Mouse (Mus musculus): ENCODE results near the gene Gm20388.
A peak's percentile ranks its signal among the peaks of the same experiment; 100 is the strongest.

The Gm20388 gene

DNA sequence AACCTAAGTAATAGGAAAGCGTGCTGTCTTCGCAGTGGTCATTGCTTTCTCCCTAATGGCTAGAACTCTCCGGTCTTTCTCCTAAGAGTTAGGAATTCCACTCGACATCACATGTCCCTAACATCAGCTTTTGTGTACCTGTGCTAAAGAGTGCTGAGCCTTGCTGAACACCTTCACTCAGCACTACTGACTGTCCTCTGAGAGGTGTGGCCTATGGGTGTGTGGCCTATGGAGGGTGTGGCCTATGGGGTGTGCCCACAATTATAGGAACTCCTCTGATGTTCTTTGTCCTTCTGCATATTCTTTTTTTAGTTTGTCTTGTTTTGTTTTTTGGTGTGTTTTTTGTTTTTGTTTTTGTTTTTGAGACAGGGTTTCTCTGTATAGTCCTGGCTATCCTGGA is 3835.8 kb downstream of the Gm20388 start:
- DNase-seq = no peak

DNA sequence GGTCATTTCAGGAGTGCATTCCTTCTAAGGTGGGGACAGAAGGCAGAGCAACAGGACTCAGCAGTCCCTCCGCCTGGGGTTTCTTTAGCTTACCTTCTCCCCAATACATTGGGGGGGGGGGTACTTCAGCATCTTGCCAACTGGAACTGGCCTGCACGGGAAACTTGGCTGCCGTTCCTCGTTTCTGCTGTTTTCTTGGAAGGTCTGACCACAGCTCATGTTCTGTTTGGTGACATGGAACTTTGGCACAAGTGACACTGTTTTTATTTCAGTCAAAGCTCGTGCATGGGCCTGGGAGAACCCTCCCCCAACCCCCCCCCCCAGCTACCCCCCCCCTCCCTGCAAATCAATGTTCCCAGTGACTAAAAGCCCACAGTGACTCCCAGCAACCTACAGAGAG is 3837.1 kb downstream of the Gm20388 start:
- peak; percentile 73 to 89 for DNase-seq

DNA sequence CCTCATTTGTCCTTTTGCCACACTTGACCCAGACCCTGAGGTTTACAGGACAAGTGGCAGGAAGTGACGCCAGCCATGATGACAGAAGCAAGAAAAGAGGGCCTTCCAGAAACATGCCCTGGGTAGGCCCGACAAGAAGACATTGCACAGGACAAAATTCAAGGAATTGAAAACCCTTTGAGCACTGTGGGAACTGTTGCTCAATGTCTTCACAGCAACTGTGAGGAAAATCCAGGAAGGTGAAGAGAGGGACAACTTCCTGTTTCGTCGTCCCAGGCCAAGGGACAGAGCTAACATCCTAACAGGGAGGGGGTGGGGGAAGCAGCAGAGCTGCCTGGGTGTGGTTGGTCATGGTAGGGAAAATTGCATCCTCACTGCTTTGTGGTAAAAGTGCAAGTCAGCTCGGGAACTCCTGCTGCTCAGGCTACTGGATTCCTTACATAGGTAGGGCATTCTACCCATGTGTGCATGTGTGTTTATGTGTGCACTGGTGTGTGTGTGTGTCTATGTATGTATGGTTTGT is 3839.6 kb downstream of the Gm20388 start:
- DNase-seq = no peak

DNA sequence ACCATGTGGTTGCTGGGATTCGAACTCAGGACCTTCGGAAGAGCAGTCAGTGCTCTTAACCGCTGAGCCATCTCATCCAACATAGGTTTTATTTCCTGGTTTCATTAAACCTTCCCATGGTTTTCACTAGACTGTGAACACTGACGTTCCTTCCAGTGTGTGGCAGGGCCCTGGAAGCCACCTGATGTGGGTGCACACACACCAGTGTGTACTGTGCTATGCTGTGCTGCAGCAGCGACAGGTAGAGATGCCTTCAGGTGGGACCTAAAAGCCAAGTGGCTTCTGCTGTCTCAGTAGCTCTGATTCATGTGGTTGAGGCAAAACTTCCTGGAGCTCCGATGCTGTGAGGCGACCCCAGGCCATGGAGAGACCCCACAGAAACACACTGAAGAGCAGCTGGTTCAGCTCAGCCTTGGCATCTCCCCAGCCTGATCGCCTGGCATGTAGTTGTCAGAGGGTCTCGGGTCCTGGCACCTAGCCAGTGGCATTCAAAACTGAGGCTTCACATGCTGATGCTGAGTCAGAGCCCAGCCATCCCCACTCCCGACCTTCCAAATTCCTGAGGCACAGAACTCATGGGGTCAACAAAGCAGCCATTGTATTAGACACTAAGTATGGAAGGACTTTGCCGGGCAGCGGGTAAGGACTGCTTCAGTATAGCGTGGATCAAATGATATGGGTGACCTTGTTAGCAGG is 3842.3 kb downstream of the Gm20388 start:
- peak; percentile 54 to 69 for DNase-seq

DNA sequence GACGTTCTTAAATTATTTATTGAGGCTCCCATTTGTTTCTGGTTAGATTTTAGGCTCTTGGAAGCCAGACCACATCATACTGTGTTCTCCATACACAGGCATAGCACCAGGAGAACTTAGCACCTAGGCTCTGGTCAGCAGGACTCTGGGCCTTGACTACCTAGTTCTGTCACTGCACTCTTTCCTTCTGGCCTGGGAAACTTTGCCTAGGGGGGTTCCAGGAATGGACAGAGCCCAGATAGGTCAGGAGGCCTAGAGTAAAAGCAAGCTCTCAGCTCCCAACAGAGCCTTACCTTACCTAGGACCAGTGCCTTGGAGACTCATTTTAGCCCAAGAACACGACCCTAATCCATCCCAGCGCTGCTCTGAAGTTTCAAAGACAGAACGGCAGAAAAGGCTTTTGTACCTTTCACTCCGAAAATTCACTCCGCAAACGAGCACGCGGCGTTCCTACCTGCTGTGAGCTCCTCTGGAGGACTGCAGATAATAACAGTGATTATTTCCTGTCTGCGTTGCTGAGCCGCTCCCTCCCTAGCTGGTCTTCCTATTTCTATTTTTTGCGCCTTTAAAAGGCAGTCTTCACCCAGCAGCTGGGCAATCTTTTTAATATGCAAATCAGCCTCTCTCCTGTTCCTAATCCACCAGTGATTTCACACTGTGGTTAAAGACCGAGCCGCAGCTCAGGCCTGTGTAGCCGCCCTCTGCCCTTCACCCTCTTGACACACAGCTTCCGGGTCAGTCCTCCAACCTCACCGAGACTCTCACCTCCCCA is 3843.1 kb downstream of the Gm20388 start:
- DNase-seq = no peak

DNA sequence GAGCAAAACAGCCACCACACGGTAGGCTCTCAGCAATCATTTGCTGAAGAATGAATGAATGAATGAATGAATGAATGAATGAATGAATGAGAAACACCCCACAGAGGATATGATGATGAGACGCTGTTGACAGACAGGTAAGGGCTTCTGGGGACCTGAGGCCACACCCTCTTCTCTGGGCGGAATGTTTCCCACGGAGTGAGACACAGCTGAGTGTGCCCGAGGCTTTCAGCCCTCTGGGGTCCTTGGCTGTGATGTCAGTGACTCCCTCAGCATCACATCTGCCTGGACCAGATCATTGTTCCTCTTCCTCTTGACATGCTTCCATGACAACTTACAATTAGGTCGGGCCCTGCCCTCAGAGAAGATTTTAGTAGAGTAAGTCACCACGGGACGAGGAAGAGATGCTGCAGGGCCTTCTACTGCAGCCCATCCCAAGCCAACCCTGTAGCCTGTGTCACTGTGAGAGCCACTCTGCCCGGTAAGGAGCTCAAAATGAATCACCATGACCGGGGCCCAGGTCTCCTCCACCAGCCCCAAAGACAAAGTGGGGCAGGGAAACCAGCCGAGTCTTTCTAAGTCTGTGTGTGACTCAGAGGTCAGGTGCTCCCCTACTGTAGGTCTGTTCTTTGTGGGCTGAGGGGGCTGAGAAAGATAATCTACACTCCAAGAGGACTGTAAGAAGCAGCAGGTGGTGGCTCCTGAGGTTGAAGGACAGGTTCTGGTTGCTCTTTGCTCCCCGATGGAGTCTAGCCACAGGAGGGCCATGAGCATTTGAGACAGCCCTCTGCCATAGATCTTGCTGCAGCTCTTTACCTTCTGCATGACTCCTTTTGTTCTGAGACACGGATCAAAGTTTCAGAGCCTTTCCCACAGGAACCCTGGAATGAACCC is 3844.1 kb downstream of the Gm20388 start:
- no peak for DNase-seq

DNA sequence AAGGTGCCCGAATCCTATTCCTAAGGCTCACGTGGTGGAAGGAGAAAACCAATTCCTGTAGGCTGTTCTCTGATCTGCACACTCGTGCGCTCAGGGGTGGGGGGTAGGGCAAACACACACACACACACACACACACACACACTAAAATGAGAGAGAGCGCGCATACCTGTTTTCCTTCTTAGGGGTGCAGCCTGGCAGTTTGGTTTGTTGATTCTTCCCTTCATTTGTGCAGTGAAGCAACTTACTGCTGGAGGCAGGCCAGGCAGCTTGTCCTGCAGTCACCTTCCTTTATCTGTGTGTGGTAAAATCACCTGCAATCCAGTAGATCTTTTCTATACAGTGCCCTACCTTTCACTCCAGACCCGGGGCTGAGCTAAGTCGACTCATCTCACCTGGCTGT is 3846.3 kb downstream of the Gm20388 start:
- DNase-seq = no peak

DNA sequence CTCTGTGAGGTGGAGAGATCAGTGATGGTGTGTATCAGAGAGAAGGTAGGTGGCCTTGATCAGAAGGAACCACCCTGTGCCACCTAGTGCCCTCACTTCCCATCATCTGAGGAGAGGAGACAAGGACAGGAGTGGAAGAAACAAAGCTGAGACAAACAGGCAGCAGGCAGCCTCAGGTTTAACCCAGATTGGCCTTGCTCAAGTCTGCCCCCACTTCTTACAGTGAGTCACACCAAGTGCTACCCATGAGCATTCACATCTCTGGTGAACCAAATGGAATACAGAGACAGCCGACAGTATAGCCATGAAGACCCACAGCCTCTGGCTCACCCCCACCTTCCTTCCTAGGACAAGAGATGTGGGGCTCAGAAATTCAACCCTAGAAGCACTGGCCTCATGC is 3848.3 kb downstream of the Gm20388 start:
- DNase-seq = no peak

DNA sequence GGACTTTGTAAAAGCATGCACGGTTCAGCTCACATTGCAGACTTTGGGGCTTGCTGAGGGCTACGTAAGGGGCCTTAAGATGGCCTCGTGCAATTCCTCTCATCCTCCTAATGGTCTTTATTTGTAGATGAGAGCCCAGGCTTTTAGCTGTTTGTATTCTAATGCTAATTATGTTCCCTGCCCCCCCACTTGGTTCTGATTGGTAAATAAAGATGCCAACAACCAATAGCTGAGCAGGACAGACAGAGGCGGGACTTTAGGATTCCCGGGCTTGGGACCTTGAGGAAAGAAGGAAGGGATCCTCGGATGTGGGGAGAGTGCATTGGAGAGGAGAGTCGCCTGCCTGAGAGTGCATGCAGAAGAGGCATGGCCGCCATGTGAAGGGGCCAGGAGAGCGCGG is 3849.3 kb downstream of the Gm20388 start:
- DNase-seq = peak; percentile 34 to 43

DNA sequence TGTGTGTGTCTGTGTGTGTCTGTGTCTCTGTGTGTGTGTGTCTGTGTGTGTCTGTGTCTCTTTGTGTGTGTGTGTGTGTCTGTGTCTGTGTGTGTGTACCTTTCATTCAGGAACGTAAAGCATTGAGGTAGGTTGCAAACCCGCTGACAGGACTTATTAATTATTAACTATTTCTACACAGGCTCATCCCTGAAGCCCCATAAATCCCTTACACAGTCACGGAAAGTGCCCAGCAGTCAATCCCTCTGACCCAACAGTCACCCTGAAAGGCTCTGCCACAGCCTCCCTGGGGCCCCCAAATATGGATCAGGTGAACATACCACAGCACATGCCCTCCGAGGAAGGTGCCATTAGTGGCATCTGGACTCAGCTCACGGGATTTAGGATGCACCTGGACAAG is 3849.9 kb downstream of the Gm20388 start:
- no peak for DNase-seq

DNA sequence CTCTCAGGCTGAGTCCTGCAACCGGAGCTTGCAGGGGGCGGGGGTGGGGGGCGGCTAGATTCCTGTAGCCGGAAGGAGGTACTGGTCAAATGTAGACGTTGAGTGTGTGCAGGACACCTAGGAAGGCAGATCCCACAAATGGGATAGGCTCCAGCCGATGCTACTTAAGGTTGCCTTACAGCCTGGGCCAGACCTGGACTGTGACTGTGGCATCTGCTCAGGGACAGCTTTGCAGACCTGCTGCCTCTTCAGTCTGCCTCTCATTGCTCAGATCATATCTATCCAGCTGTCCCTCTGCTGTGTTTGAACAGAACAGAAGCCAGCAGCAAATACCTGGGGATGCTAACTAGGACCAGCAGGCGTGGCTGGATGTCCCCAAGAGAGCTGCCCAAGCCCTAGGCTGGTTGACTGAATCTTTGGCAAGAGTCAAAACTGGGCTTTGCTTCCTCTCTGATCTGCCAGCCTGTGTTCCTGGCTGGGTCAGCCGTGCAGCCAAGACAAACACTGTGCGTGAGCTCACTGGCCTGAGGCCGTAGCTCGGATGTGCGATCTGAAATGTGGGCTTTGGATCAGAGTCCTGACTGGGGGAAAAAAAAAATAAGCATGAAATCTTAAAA is 3850.7 kb downstream of the Gm20388 start:
- peak; percentile 76 to 80 for DNase-seq

DNA sequence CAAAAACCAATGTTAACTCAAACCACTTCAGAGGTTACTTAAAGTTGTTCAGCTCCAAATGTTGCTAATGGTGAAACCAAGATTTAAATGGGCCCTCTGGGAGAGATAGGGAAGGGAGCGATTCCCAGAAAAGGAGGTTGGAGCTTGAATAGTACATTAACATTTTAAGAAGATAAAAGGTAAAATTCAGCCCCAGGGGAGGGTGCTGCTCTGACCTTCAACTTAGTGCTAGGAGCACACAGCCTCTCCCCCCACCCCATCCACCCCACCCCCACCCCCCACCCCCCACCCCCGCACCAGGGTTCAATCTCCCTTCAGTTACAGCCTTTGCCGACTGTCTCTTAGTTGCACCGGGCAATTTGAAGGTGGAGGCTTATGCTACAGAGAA is 3851.2 kb downstream of the Gm20388 start:
- no peak for DNase-seq

DNA sequence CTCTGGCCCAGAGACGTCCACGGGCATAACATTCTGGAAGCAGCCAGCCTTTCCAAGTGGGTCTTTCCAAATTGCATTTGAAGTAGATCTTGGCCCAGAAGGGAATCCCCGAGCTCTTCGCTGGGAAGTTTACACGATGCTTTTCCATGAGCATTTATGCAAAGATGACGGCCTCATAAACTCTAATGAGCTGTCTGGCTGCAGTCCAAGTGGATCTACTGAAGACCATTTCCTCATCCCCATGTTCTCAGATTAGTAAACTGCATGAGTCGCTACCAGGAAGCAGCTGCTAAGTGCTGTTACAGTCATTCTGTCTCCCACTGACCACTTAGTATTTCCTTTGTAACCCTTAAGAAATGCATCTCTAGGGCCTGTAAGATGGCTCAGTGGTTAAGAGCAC is 3852.7 kb downstream of the Gm20388 start:
- peak; percentile 34 to 48 for DNase-seq

DNA sequence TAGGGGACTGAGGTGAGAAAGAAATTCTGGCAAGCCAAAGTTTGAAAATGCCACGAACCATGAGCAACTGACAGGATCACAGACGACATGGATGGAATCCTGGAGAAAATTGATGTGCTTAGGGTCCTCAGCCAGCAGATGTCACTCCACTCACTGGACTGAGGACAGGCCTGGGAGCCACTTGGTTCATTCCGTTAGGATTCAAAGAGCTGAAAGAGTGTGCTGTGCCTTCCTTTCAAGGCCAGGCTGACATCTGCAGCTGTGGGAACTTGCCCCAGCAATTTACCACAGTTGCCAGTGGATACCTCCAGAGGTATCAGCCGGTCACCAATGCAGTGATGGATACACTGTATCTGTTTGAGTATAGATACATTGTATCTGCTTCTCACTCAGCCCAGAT is 3854.0 kb downstream of the Gm20388 start:
- peak; percentile 62 to 68 for DNase-seq

DNA sequence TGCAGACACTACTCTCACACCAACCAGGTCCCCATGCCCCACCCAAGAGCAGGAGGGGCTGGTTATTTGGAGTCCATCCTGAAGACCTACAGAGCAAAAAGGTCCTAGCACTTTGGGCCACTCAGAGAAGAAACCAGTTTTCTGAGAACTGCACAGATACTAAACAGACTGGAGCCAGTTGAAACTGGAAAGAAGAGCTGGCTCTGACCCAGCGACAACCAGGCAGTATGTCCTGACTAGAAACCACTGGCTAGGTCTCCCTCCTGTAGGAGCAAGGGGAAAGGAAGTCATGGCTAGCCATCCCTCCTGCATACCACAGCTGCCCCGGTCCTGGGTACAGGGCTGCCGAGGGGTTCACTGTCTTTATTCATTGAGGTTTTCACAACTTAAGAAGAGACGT is 3855.9 kb downstream of the Gm20388 start:
- no peak for DNase-seq

DNA sequence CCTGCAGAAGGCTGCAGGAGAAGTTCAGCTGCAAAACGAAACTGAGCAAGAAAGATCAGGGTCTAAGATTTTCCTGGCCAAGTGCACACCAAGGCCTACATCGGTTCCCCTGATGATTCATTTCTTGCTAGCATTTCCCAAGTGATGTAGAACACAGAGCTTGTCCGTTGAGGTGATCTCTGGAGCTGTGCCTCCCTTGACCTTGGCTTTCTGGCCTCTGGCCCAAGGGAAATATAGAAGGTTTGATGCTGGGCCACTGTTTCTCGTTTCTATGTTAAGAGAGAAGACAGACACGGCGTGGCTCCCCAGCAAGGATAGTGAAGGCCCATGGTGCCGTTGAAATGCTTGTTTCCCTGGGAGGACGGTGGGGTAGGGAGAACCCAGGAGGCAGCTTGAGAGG is 3857.2 kb downstream of the Gm20388 start:
- no peak for DNase-seq

DNA sequence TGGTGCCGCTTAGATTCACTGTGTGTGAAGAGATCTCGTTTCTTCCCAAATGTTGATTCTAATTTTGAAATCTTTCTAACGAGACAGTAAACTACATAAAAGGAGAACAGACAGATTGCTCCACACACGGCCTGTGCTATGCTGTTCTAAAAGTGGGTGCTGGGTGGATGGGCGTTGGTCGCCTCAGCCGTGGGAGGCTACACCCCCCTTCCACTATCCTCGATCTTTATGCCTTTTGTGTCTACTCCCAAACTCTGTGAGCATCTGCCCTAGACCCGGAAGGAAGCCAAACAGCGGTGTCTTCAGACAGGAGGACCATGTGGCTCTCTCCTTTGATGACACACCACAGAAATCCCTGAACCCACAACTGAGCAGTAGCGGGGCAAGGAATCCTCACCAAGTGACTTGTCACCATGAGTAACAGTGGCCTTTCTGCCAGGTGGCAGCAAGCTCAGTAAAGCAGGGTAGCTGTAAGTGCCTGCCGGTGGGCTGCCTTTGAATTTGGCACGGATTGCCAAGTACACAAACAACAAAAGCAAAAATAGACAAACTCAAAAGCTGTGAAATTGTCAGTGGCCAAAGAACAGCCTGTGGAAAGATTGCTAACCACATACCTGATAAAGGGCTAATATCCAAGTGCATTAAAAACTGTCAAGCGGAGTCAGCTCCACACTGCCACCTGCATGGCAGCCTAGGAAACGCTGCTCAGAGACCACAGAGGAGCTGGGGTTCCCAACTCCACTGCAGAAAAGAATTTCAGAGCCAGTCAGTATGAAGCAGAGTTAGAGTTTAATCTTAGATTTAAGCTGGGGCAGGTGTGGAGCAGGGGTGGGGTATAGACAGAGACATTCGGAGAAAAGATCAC is 3858.1 kb downstream of the Gm20388 start:
- peak; percentile 84 for DNase-seq

DNA sequence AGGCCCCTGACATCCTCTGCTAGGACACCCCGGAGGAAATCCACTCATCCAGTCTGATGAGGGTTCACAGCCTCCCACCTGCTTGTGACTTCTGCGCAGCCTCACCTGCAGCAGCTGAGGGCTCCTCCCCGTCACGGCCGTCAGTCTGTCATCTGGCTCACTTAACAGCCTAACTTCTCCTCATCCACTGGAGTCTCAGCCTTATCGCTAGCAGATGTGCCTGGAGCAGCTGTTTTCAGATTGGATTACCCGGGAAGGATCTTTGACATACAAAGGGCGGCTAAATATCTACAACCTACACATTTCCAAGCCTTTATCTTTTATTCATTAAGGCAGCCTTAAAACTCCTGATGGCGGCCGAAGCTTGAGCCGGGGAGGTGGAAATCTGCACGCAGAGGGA is 3862.8 kb downstream of the Gm20388 start:
- DNase-seq = no peak

DNA sequence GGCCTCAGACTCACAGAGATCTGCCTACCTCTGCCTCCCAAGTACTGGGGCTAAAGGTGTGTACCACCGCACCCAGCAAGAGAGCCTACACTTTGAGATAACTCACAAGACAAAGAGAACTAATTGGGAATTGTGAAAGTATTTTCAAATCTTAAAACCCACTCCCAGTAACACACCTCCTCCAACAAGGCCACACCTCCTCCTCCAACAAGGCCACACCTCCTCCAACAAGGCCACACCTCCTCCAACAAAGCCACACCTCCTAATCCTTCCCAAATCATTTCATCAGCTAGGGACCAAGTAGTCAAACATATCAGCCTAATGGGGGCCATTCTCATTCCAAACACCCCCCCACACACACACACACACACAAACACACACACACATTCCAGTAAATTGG is 3863.8 kb downstream of the Gm20388 start:
- DNase-seq = no peak

DNA sequence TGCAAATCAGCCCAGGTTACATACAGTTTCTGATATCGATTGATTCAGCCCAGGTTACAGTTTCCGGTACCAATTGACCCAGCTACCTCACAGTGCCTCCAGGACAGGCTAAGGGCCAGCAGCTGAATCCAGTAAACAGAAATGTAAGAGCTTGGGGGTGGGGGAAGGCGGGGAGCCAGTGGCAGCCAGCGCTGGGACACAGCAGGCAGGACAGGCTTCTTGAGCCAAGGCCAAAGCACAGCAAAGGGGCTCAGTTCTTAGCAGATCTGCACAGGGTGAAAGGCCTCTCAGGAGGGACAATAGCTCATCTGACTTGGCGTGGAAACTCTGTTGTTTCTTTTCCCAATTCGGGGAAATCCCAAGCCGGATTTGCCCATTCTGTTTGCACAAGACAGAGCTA is 3866.7 kb downstream of the Gm20388 start:
- peak; percentile 42 to 43 for DNase-seq

DNA sequence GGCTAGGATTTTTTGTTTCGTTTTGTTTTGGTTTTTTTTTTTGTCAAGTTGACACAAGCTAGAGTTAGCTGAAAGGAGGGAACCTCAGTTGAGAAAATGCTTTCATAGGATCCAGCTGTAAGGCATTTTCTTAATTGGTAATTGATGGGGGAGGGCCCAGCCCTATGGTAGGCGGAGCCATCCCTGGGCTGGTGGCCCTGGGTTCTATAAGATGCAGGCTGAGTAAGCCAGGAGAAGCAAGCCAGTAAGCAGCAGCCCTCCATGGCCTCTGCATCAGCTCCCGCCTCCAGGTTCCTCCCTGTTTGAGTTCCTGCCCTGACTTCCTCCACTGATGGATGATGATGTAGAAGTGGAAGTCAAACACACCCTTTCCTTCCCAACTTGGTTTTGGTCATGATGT is 3869.8 kb downstream of the Gm20388 start:
- DNase-seq = no peak

DNA sequence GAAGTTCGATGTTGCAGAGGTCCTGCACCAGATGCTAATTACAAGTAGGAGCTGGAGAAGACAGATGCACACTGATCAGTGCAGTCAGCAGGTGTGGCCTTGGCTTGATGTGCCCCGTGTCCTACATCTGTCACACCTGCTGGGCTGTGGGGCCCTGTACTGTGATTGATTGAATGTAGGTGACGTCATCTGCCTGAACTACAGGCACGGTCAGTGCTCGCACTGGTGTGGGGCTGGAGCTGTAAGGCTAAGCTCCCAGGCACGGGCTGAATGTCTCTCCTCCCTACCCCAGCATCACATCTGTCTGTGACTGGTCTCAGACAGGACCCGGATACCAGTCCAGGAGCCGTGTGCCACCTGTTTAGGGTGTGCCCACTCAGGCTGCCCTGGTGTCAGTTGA is 3870.6 kb downstream of the Gm20388 start:
- DNase-seq = no peak
